Mouse (Mus musculus): ENCODE measurements around the gene Sept10. TPM values are rescaled to one million over a fixed set of nuclear protein-coding genes. Genes with fewer than 3 reads are reported as not detected.

Sept10 gene
- polyA plus RNA-seq, 1 experiment from 2014 or later: 43.1 TPM

GRCm38 (mm10) chr10:59241141-59241541, 19.5 kb upstream of the Sept10 start:
- DNase-seq (ENCODE audit: low spot score) (no peak), ATAC-seq (replicated peaks; ENCODE audit: low FRiP score, low TSS enrichment, low read depth) (0 out of 2 replicates have a peak, but pooled peaks have one; percentile 27)
- no peaks in the 10 kb centered on the region for H3K9me3 ChIP-seq (ENCODE audit: control insufficient read depth, low read length)
- no peaks in the 10 kb centered on the region for H3K27me3 ChIP-seq (replicated peaks; ENCODE audit: control insufficient read depth, insufficient read depth, low read length)
- H3K9ac ChIP-seq (ENCODE audit: low read length): no peak overlapping the region
- H3K36me3 ChIP-seq (ENCODE audit: control insufficient read depth, insufficient read depth, low read length): no peaks in the 10 kb centered on the region
- no peaks in the 10 kb centered on the region for H3K4me1 ChIP-seq (replicated peaks; ENCODE audit: control insufficient read depth, insufficient read depth, low read length)
- no peak overlapping the region for H3K4me3 ChIP-seq (ENCODE audit: low read depth, low read length)
- no peak overlapping the region for H3K4me2 ChIP-seq (ENCODE audit: low read length)
- H3K27ac ChIP-seq (ENCODE audit: low read depth): no peak overlapping the region
- 53% methylated on average over 3 of the region's 3 CpGs for whole genome bisulfite sequencing

GRCm38 (mm10) chr10:59237757-59238156, 16.1 kb upstream of the Sept10 start:
- H3K4me3 ChIP-seq (ENCODE audit: low read depth, low read length): no peak overlapping the region
- H3K9me3 ChIP-seq (ENCODE audit: control insufficient read depth, low read length): no peaks in the 10 kb centered on the region
- peaks cover 2% of the 10 kb centered on the region; the same call in 1 of the 2 replicates for H3K4me1 ChIP-seq (replicated peaks; ENCODE audit: control insufficient read depth, insufficient read depth, low read length)
- H3K4me2 ChIP-seq (ENCODE audit: low read length): no peak overlapping the region
- DNase-seq (ENCODE audit: low spot score) (no peak), ATAC-seq (replicated peaks; ENCODE audit: low FRiP score, low TSS enrichment, low read depth) (no peak)
- no peak overlapping the region for H3K27ac ChIP-seq (ENCODE audit: low read depth)
- H3K36me3 ChIP-seq (ENCODE audit: control insufficient read depth, insufficient read depth, low read length): no peaks in the 10 kb centered on the region
- 34% methylated on average over 3 of the region's 3 CpGs for WGBS
- no peak overlapping the region for H3K9ac ChIP-seq (ENCODE audit: low read length)
- no peaks in the 10 kb centered on the region for H3K27me3 ChIP-seq (replicated peaks; ENCODE audit: control insufficient read depth, insufficient read depth, low read length)

- H3K36me3 ChIP-seq (ENCODE audit: control insufficient read depth, insufficient read depth, low read length): no peaks in the 10 kb centered on the region
- no peak overlapping the region for H3K4me2 ChIP-seq (ENCODE audit: low read length)
- DNase-seq (ENCODE audit: low spot score) (no peak), ATAC-seq (replicated peaks; ENCODE audit: low FRiP score, low TSS enrichment, low read depth) (no peak)
- H3K27ac ChIP-seq (ENCODE audit: low read depth): no peak overlapping the region
- no peaks in the 10 kb centered on the region for H3K27me3 ChIP-seq (replicated peaks; ENCODE audit: control insufficient read depth, insufficient read depth, low read length)
- no peak overlapping the region for H3K4me3 ChIP-seq (ENCODE audit: low read depth, low read length)
- H3K9ac ChIP-seq (ENCODE audit: low read length): no peak overlapping the region
- no peaks in the 10 kb centered on the region for H3K9me3 ChIP-seq (ENCODE audit: control insufficient read depth, low read length)
- peaks cover 2% of the 10 kb centered on the region; the same call in 1 of the 2 replicates for H3K4me1 ChIP-seq (replicated peaks; ENCODE audit: control insufficient read depth, insufficient read depth, low read length)
- WGBS: 73% methylated on average over 6 of the region's 6 CpGs
These were observed 14.8 kb upstream of the Sept10 start for GRCm38 (mm10) chr10:59236486-59236885.

GRCm38 (mm10) chr10:59235847-59236246, 14.2 kb upstream of the Sept10 start:
- DNase-seq (ENCODE audit: low spot score) (no peak), ATAC-seq (replicated peaks; ENCODE audit: low FRiP score, low TSS enrichment, low read depth) (no peak)
- Histone ChIP-seq H3K9ac (ENCODE audit: low read length) (no peak overlapping the region), H3K27ac (ENCODE audit: low read depth) (no peak overlapping the region), H3K27me3 (replicated peaks; ENCODE audit: control insufficient read depth, insufficient read depth, low read length) (no peaks in the 10 kb centered on the region), H3K4me1 (replicated peaks; ENCODE audit: control insufficient read depth, insufficient read depth, low read length) (peaks cover 2% of the 10 kb centered on the region; the same call in 1 of the 2 replicates), H3K4me2 (ENCODE audit: low read length) (no peak overlapping the region), H3K4me3 (ENCODE audit: low read depth, low read length) (no peak overlapping the region), H3K9me3 (ENCODE audit: control insufficient read depth, low read length) (no peaks in the 10 kb centered on the region), H3K36me3 (ENCODE audit: control insufficient read depth, insufficient read depth, low read length) (no peaks in the 10 kb centered on the region)
- 48% methylated on average over 4 of the region's 4 CpGs for WGBS

GRCm38 (mm10) chr10:59235227-59235626, 13.6 kb upstream of the Sept10 start:
- 94% methylated on average over 2 of the region's 2 CpGs for WGBS
- H3K9ac ChIP-seq (ENCODE audit: low read length): no peak overlapping the region
- no peak for ATAC-seq (replicated peaks; ENCODE audit: low FRiP score, low TSS enrichment, low read depth)
- H3K27ac ChIP-seq (ENCODE audit: low read depth): no peak overlapping the region
- no peaks in the 10 kb centered on the region for H3K36me3 ChIP-seq (ENCODE audit: control insufficient read depth, insufficient read depth, low read length)
- DNase-seq (ENCODE audit: low spot score): no peak
- H3K4me2 ChIP-seq (ENCODE audit: low read length): no peak overlapping the region
- no peaks in the 10 kb centered on the region for H3K27me3 ChIP-seq (replicated peaks; ENCODE audit: control insufficient read depth, insufficient read depth, low read length)
- no peaks in the 10 kb centered on the region for H3K9me3 ChIP-seq (ENCODE audit: control insufficient read depth, low read length)
- peaks cover 2% of the 10 kb centered on the region; the same call in 1 of the 2 replicates for H3K4me1 ChIP-seq (replicated peaks; ENCODE audit: control insufficient read depth, insufficient read depth, low read length)
- no peak overlapping the region for H3K4me3 ChIP-seq (ENCODE audit: low read depth, low read length)

- H3K4me2 ChIP-seq (ENCODE audit: low read length): no peak overlapping the region
- WGBS: 65% methylated on average over 4 of the region's 4 CpGs
- no peak overlapping the region for H3K27ac ChIP-seq (ENCODE audit: low read depth)
- H3K4me1 ChIP-seq (replicated peaks; ENCODE audit: control insufficient read depth, insufficient read depth, low read length): peaks cover 2% of the 10 kb centered on the region; the same call in 1 of the 2 replicates
- no peaks in the 10 kb centered on the region for H3K9me3 ChIP-seq (ENCODE audit: control insufficient read depth, low read length)
- ATAC-seq (replicated peaks; ENCODE audit: low FRiP score, low TSS enrichment, low read depth) (no peak), DNase-seq (ENCODE audit: low spot score) (no peak)
- H3K9ac ChIP-seq (ENCODE audit: low read length): no peak overlapping the region
- H3K4me3 ChIP-seq (ENCODE audit: low read depth, low read length): no peak overlapping the region
- no peaks in the 10 kb centered on the region for H3K36me3 ChIP-seq (ENCODE audit: control insufficient read depth, insufficient read depth, low read length)
- no peaks in the 10 kb centered on the region for H3K27me3 ChIP-seq (replicated peaks; ENCODE audit: control insufficient read depth, insufficient read depth, low read length)
These were observed 7.7 kb upstream of the Sept10 start for GRCm38 (mm10) chr10:59229205-59229820.

GRCm38 (mm10) chr10:59225137-59225536, 3.5 kb upstream of the Sept10 start:
- Histone ChIP-seq H3K4me3 (ENCODE audit: low read depth, low read length) (no peak overlapping the region), H3K27me3 (replicated peaks; ENCODE audit: control insufficient read depth, insufficient read depth, low read length) (no peaks in the 10 kb centered on the region), H3K4me1 (replicated peaks; ENCODE audit: control insufficient read depth, insufficient read depth, low read length) (peaks cover 11% of the 10 kb centered on the region; the same call in 1 of the 2 replicates), H3K9ac (ENCODE audit: low read length) (no peak overlapping the region), H3K36me3 (ENCODE audit: control insufficient read depth, insufficient read depth, low read length) (no peaks in the 10 kb centered on the region), H3K4me2 (ENCODE audit: low read length) (no peak overlapping the region), H3K9me3 (ENCODE audit: control insufficient read depth, low read length) (no peaks in the 10 kb centered on the region), H3K27ac (ENCODE audit: low read depth) (no peak overlapping the region)
- ATAC-seq (replicated peaks; ENCODE audit: low FRiP score, low TSS enrichment, low read depth) (no peak), DNase-seq (ENCODE audit: low spot score) (no peak)
- WGBS: 95% methylated on average over 2 of the region's 2 CpGs

- Histone ChIP-seq H3K9me3 (ENCODE audit: control insufficient read depth, low read length) (no peaks in the 10 kb centered on the region), H3K36me3 (ENCODE audit: control insufficient read depth, insufficient read depth, low read length) (no peaks in the 10 kb centered on the region), H3K4me1 (replicated peaks; ENCODE audit: control insufficient read depth, insufficient read depth, low read length) (peaks cover 11% of the 10 kb centered on the region; the same call in 1 of the 2 replicates), H3K4me2 (ENCODE audit: low read length) (peak overlapping the region; percentile 99), H3K9ac (ENCODE audit: low read length) (no peak overlapping the region), H3K27me3 (replicated peaks; ENCODE audit: control insufficient read depth, insufficient read depth, low read length) (no peaks in the 10 kb centered on the region), H3K4me3 (ENCODE audit: low read depth, low read length) (peak overlapping the region; percentile 85), H3K27ac (ENCODE audit: low read depth) (no peak overlapping the region)
- DNase-seq (ENCODE audit: low spot score) (no peak), ATAC-seq (replicated peaks; ENCODE audit: low FRiP score, low TSS enrichment, low read depth) (no peak)
- WGBS: 76% methylated on average over 4 of the region's 4 CpGs
These were observed 2.2 kb upstream of the Sept10 start for GRCm38 (mm10) chr10:59223890-59224289.

GRCm38 (mm10) chr10:59223301-59223700, 1.7 kb upstream of the Sept10 start:
- Histone ChIP-seq H3K9me3 (ENCODE audit: control insufficient read depth, low read length) (no peaks in the 10 kb centered on the region), H3K27ac (ENCODE audit: low read depth) (no peak overlapping the region), H3K4me1 (replicated peaks; ENCODE audit: control insufficient read depth, insufficient read depth, low read length) (peaks cover 11% of the 10 kb centered on the region; the same call in 1 of the 2 replicates), H3K9ac (ENCODE audit: low read length) (peak overlapping the region; percentile 75; the same call in 1 of the 2 replicates), H3K27me3 (replicated peaks; ENCODE audit: control insufficient read depth, insufficient read depth, low read length) (no peaks in the 10 kb centered on the region), H3K4me2 (ENCODE audit: low read length) (peak overlapping the region; percentile 99), H3K4me3 (ENCODE audit: low read depth, low read length) (peak overlapping the region; percentile 85), H3K36me3 (ENCODE audit: control insufficient read depth, insufficient read depth, low read length) (no peaks in the 10 kb centered on the region)
- no peak for DNase-seq (ENCODE audit: low spot score)
- WGBS: 42% methylated on average over 14 of the region's 14 CpGs
- ATAC-seq (replicated peaks; ENCODE audit: low FRiP score, low TSS enrichment, low read depth): no peak
